Mouse (Mus musculus) kidney, postnatal 0 days (tissue): ENCODE measurements at regions not wholly inside any gene's neighbourhood (a gene's known extent, or its start where the extent isn't known, plus 50 kb on each side); places are given as distances from the start of the nearest gene placed in this dataset.
A peak's percentile ranks its signal among the peaks of the same experiment; 100 is the strongest.

Source experiments
- ATAC-seq: fragments of 200-750 bp; cut with Nextera tagmentation; replicated peaks from 2 replicates; pipeline ENCODE4 v1.8.0; 2017; ENCODE audit warnings: low read depth, moderate number of reproducible peaks, moderate TSS enrichment, moderate library complexity; ENCODE audit not compliant: low FRiP score
- DNase-seq: peaks from one replicate; pipeline ENCODE4 v3.0.0-alpha.2; 2016; ENCODE audit warnings: low spot score
- H3K27ac ChIP-seq: fragments of 300-500 bp; sonication (generic); 2 replicates; pipeline ENCODE4 v1.5.1; 2014; ENCODE audit warnings: mild to moderate bottlenecking
- H3K27me3 ChIP-seq: fragments of 300-500 bp; sonication (generic); 2 replicates; pipeline ENCODE4 v1.6.1; 2014; ENCODE audit warnings: low read length, mixed read lengths; ENCODE audit not compliant: insufficient read depth
- H3K36me3 ChIP-seq: fragments of 300-500 bp; sonication (generic); 2 replicates; pipeline ENCODE4 v1.6.1; 2014; ENCODE audit warnings: low read length, mixed read lengths; ENCODE audit not compliant: insufficient read depth
- H3K4me1 ChIP-seq: fragments of 300-500 bp; sonication (generic); replicated peaks from 2 replicates; pipeline ENCODE4 v1.6.1; 2014; ENCODE audit warnings: antibody characterized with exemption, low read length, mixed read lengths; ENCODE audit not compliant: insufficient read depth
- H3K4me2 ChIP-seq: fragments of 300-500 bp; sonication (generic); 2 replicates; pipeline ENCODE4 v1.6.1; 2014; ENCODE audit warnings: mild to moderate bottlenecking, low read length, moderate library complexity, mixed read lengths
- H3K4me3 ChIP-seq: fragments of 300-500 bp; sonication (generic); replicated peaks from 2 replicates; pipeline ENCODE4 v1.5.1; 2014; ENCODE audit warnings: low read depth, low read length
- H3K9ac ChIP-seq: fragments of 300-500 bp; sonication (generic); 2 replicates; pipeline ENCODE4 v1.6.1; 2014; ENCODE audit warnings: low read depth, low read length
- H3K9me3 ChIP-seq: fragments of 300-500 bp; sonication (generic); replicated peaks from 2 replicates; pipeline ENCODE4 v1.6.1; 2016; ENCODE audit warnings: low read length, inconsistent platforms, mixed read lengths
- CTCF ChIP-seq: IDR thresholded peaks from 2 replicates; pipeline ENCODE4 v1.5.1; 2016; ENCODE audit warnings: antibody characterized with exemption, low read depth, mild to moderate bottlenecking, moderate library complexity
- WGBS: fragments of 180-500 bp; shearing (Covaris S2); extraction: QIAGEN DNeasy Blood & Tissue Kit; methylation state at CpG from one replicate; pipeline ENCODE4 v1.1.7; 2014; 5-methylcytosine and 5-hydroxymethylcytosine counted together

DNA sequence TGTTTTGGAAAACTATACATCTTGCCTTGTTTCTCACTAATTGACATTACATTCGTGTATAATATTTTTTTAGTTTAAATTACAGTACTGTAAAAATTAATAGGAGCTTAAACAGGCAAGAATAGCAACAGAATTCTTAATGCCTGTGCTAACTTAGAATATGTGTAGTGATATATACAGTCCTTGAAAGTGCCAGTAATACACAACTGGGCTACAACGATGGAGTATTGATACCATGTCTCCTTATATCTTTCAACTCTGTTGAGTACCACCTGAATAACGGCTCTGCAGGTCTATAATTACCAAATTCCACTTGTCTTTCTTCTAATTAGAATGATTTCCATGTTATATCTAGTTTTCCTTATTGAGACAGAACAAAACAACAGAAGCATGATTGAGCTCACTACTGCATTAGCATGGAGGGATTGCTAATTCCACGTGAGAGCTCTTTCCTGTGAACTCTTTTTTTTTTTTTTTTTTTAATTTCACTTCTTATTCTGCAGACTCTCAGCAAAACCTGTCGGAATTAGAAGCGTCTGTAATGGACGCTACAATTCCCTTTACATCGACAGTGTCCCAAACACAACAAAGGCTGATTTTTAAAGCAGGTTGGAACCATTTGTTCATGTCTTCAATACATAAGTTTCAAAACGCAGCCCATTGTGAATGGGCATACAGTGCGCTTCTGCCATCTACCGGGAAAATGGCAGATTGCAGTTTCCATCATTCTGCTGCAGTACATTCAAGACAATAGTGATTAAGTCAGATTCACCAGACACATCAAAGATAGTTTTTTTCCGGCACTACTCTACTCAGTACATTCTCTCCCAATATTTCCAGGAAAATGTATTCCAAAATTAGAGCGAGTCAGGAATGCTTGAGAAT is 300.8 kb upstream of the Gpc5 start:
- H3K4me3 ChIP-seq, result no peak overlapping the region
- no peak overlapping the region for H3K9ac ChIP-seq
- ATAC-seq (0 out of 2 replicates have a peak, but pooled peaks have one; percentile 33), DNase-seq (peak; percentile 63)
- H3K4me1 ChIP-seq, result no peaks in the 10 kb centered on the region
- TF ChIP-seq CTCF, result peak; percentile 89
- no peaks in the 10 kb centered on the region for H3K27me3 ChIP-seq
- 0 out of 2 replicates have a peak overlapping the region, but pooled peaks have one; percentile 37 for H3K4me2 ChIP-seq
- no peaks in the 10 kb centered on the region for H3K9me3 ChIP-seq
- no peak overlapping the region for H3K27ac ChIP-seq
- 25% methylated on average over 13 of the region's 13 CpGs for WGBS
- no peaks in the 10 kb centered on the region for H3K36me3 ChIP-seq

- Histone ChIP-seq H3K4me2 (no peak overlapping the region), H3K4me1 (no peaks in the 10 kb centered on the region), H3K4me3 (no peak overlapping the region), H3K36me3 (no peaks in the 10 kb centered on the region), H3K9ac (no peak overlapping the region), H3K27ac (no peak overlapping the region), H3K9me3 (no peaks in the 10 kb centered on the region), H3K27me3 (no peaks in the 10 kb centered on the region)
- WGBS, result 65% methylated on average over 4 of the region's 4 CpGs
- ATAC-seq, result no peak
- TF ChIP-seq CTCF, result no peak
- DNase-seq, result no peak
Measured at GRCm38 (mm10) chr14:114791831-114792224, 300.2 kb upstream of the Gpc5 start.

- WGBS, result 56% methylated on average over 11 of the region's 11 CpGs
- H3K36me3 ChIP-seq, result no peaks in the 10 kb centered on the region
- H3K27me3 ChIP-seq, result no peaks in the 10 kb centered on the region
- no peak overlapping the region for H3K9ac ChIP-seq
- no peak for TF ChIP-seq CTCF
- no peak overlapping the region for H3K27ac ChIP-seq
- no peaks in the 10 kb centered on the region for H3K4me1 ChIP-seq
- no peak overlapping the region for H3K4me2 ChIP-seq
- ATAC-seq (0 out of 2 replicates have a peak, but pooled peaks have one; percentile 36), DNase-seq (peak; percentile 1)
- H3K4me3 ChIP-seq, result no peak overlapping the region
- H3K9me3 ChIP-seq, result no peaks in the 10 kb centered on the region
Measured at GRCm38 (mm10) chr14:114804643-114805042, 287.4 kb upstream of the Gpc5 start.

GRCm38 (mm10) chr14:114808621-114809020 is 283.4 kb upstream of the Gpc5 start:
- 76% methylated on average over 2 of the region's 2 CpGs for WGBS
- no peak for TF ChIP-seq CTCF
- ATAC-seq, result no peak

GRCm38 (mm10) chr14:114820677-114821076 is 271.3 kb upstream of the Gpc5 start:
- H3K27ac ChIP-seq, result no peak overlapping the region
- ATAC-seq (no peak), DNase-seq (no peak)
- H3K9me3 ChIP-seq, result no peaks in the 10 kb centered on the region
- WGBS, result 20% methylated on average over 1 of the region's 1 CpGs
- H3K4me2 ChIP-seq, result no peak overlapping the region
- H3K36me3 ChIP-seq, result no peaks in the 10 kb centered on the region
- no peaks in the 10 kb centered on the region for H3K4me1 ChIP-seq
- no peak overlapping the region for H3K4me3 ChIP-seq
- H3K9ac ChIP-seq, result no peak overlapping the region
- TF ChIP-seq CTCF, result no peak
- no peaks in the 10 kb centered on the region for H3K27me3 ChIP-seq

More at GRCm38 (mm10) chr14:114808621-114809020, 283.4 kb upstream of the Gpc5 start:
- DNase-seq, result no peak
- Histone ChIP-seq H3K4me3 (no peak overlapping the region), H3K4me1 (no peaks in the 10 kb centered on the region), H3K9ac (no peak overlapping the region), H3K27ac (no peak overlapping the region), H3K4me2 (no peak overlapping the region), H3K9me3 (no peaks in the 10 kb centered on the region), H3K36me3 (no peaks in the 10 kb centered on the region), H3K27me3 (no peaks in the 10 kb centered on the region)

DNA sequence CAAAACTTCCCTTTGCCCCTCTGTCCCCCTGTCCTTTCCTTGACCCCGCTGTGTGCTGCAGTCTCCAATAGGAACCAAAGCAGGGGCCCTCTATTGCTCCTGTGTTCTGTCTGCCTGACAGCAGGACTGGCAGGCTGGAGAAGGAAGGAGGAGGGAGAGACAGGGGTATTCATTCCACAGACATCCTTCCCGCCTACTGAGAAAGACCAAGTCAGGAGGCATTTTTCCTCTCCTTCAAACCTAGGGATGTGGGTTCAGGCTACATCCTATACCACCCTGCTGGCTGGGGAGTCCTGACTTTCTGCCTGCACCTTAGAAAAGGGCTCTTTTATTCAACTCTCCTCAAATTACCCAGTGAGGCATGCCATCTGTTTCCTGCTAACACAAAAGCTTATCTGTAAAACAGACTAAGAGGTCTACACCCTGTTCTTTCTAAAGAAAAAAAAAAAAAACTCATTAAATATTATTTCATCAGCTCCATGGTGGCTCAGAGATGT is 270.9 kb upstream of the Gpc5 start:
- no peak overlapping the region for H3K27ac ChIP-seq
- DNase-seq, result peak; percentile 22

More for the DNA sequence above, 270.9 kb upstream of the Gpc5 start:
- no peak for ATAC-seq
- 20% methylated on average over 2 of the region's 2 CpGs for WGBS
- Histone ChIP-seq H3K27me3 (no peaks in the 10 kb centered on the region), H3K9ac (no peak overlapping the region), H3K4me1 (no peaks in the 10 kb centered on the region), H3K4me3 (no peak overlapping the region), H3K36me3 (no peaks in the 10 kb centered on the region), H3K9me3 (no peaks in the 10 kb centered on the region), H3K4me2 (no peak overlapping the region; the same call in 1 of the 2 replicates)
- no peak for TF ChIP-seq CTCF
